Mouse (Mus musculus) left cerebral cortex, adult 11 months (tissue): ENCODE measurements at regions not wholly inside any gene's neighbourhood (a gene's known extent, or its start where the extent isn't known, plus 50 kb on each side); places are given as distances from the start of the nearest gene placed in this dataset.

Source experiments
- DNase-seq: peaks from one replicate; pipeline ENCODE4 v3.0.0; 2022; ENCODE audit warnings: low spot score

- DNase-seq, result peak; percentile 24
These were observed 281.2 kb upstream of the Cypt12 start for GRCm38 (mm10) chr3:17667016-17667415.

- DNase-seq, result no peak
These were observed 279.4 kb upstream of the Cypt12 start for GRCm38 (mm10) chr3:17668839-17669238.
